Mouse (Mus musculus): ENCODE measurements around the gene Cd209g.
A peak's percentile ranks its signal among the peaks of the same experiment; 100 is the strongest.
"Not testable (repeated sequence)": the region's sequence is repeated elsewhere in the genome, so short reads cannot be mapped to it uniquely, and the experiment has no call there.

Cd209g gene

GRCm38 (mm10) chr8:4133798-4134197 lies at the start of gene Cd209g:
Gene Cd209g, plus strand, starts transcription at chr8:4134098.
- no peak for DNase-seq (ENCODE audit: low spot score)

GRCm38 (mm10) chr8:4087180-4087722 lies 46.6 kb upstream of the Cd209g start:
- DNase-seq (ENCODE audit: low spot score) = not testable (repeated sequence)

DNA sequence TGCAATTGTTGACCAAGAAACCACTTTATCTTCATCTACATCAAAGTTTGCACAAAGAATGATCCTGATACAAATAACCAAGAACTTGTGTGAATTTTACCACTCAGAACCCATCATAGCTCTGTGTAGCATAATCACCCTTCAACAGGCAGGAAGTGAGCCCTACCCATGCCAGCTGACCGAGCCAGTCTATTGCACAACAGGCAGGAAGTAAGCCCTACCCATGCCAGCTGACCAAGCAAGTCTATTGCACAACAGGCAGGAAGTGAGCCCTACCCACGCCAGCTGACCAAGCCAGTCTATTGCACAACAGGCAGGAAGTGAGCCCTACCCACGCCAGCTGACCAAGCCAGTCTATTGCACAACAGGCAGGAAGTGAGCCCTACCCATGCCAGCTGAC lies 45.4 kb upstream of the Cd209g start:
- not testable (repeated sequence) for DNase-seq (ENCODE audit: low spot score)

DNA sequence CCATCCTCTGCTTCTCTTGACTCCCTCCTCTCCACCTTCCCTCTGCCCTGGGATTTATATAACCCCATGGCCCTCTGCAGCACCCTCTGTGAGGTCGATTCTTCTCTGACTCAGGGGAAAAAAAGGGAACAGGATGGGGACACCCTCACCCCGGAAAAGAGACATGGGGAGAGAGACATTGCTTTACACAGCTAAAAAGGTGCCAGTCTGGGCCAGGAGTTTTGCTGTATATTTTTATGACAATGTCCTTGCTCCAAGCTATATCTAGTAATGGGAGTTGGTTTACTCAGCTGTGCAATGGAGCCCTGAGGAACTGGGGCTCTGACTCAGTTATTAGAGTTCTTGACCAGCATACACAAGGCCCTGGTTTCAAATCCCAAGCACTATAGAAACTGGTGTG lies 28.2 kb upstream of the Cd209g start, which contains the start of gene Cd209f:
TSS of gene Cd209f (minus strand) at position 101 of the 400 bp plus-strand sequence.
- DNase-seq (ENCODE audit: low spot score) = not testable (repeated sequence)

DNA sequence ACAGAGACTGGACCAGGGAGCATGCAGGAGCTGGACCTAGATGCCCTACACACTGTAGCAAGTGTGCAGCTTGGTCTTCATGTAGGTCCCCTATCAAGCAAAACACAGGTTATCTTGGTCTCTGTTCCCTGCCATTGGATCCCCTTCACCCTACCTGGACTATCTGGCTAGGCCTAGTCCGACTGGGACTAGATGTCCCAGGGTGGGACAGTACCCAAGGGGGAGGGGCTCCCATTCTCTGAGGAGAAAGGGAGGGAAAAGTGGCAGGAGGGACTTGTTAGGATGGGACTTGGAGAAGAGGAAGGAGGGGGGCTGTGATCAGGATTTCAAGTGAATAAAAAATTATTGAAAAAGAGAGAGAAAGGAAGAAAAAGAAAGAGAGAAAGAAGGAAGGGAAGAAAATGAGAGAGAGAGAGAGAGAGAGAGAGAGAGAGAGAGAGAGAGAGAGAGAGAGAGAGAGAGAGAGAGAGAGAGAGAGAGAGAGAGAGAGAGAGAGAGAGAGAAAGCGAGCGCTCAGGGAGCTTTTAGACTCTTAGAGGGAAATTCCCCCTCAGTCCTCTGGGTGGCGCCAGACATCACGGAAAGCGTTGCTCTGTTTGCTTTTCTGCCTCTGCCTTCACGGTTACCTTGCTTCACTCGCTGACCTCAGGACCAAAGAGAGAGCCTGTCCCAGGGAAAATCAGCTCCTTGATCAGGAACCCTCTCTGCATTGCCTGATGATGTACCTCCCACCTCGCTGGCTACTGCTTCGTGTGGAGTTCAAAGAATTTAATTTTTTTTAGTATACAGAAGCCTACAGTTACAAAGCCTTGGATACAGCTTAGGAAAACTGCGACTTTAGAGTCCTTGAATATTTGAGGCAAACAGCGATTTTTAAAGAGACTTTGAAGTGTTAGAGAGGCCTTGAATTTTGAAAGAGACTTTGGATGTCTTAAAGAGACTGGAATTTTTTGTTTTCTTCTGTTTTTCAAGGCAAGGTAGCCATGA lies 6.1 kb downstream of the Cd209g start:
- peak; percentile 77 for DNase-seq (ENCODE audit: low spot score)

DNA sequence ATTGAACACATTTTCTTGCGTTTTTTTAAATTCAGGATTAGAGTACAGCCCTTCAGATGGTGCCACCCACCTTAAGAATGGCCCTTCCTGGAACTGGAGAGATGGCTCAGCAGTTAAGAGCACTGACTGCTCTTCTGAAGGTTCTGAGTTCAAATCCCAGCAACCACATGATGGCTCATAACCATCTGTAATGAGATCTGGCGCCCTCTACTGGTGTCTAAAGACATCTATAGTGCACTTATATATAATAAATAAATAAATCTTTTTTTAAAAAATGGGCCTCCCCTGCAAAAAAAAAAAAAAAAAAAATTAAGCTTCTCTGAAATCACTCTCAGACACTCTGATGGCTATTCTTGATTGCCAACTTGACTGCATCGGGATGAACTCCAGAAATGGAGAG lies 7.8 kb downstream of the Cd209g start:
- DNase-seq (ENCODE audit: low spot score) = no peak

DNA sequence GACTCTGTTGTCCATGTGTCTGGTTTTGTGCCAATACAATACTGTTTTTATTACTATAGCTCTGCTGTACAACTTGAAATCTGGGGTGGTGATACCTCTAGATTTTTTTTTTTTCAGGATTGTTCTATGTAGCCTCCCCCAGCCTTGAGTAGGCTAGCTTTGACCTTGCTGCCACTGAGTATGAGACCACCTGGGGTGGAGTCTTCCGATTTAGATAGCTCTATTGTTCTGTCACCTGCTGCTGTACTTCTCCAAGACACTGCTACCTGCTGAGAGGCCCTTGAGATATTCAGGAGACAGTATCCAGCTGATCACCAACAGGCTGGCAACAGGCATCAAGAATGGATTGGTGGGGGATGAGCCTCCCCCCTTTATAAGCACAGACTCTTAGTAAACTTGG lies 13.4 kb downstream of the Cd209g start:
- DNase-seq (ENCODE audit: low spot score) = no peak

GRCm38 (mm10) chr8:4154878-4155277 lies 21.0 kb downstream of the Cd209g start:
- DNase-seq (ENCODE audit: low spot score) = no peak

DNA sequence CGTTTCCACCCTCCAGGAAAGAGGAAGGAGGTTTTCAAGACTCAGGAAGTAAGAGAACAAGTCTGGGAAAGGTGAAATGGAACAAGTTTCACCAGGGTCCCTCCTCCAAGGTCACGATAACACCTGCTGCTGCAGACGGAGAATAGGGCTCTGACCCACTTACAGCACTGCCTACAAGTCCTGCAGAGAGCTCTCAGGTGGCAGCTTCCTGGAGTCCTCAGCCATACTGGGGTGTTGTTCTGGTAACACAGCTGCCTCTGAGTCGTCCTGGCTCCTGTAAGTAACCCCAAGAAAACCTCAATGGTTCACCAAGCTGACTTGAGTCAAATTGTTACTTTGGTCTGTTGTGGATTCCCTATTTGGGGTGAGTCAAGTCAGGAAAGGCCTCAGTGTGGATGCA lies 28.9 kb downstream of the Cd209g start:
- DNase-seq (ENCODE audit: low spot score) = no peak

DNA sequence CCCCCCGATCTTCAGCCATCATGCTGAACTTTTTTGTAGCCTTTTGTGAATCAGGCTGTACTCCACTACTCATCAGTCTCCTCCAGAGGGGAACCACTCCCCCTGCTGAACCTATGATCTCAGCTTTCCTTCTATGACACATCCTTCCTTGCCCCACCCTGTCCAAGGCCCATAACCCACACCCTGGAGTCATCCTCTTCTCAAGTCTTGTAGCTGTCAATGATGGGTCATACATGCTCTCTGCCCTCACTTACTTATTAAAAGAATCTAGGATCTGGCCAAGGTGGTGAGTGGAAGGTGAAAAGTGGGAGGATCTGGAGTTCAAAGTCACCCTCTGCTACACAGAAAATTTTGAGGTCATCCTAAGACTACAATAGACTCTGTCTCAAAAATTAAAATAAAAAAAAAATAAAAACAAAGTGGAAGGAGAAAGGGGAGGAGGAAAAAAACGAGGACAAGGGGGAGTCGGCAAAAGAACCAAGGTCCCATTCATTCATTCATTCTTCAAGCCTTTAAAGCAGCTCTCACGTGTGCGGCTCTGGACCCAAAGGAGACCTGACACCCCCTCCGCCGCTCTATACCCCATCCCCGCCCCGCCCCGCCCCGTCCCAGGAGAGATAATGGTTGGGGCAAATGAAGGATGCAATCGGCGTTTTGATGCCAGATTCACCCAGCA lies 31.4 kb downstream of the Cd209g start:
- no peak for DNase-seq (ENCODE audit: low spot score)

- DNase-seq (ENCODE audit: low spot score) = peak; percentile 98
These were observed 32.2 kb downstream of the Cd209g start, which contains the start of gene Evi5l for GRCm38 (mm10) chr8:4165852-4166751. Gene Evi5l, plus strand, starts transcription at chr8:4166567.

- no peak for DNase-seq (ENCODE audit: low spot score)
These were observed 33.1 kb downstream of the Cd209g start for GRCm38 (mm10) chr8:4166881-4167525.

- DNase-seq (ENCODE audit: low spot score) = no peak
These were observed 34.0 kb downstream of the Cd209g start for GRCm38 (mm10) chr8:4167918-4168317.

GRCm38 (mm10) chr8:4172486-4172885 lies 38.6 kb downstream of the Cd209g start:
- DNase-seq (ENCODE audit: low spot score) = no peak

DNA sequence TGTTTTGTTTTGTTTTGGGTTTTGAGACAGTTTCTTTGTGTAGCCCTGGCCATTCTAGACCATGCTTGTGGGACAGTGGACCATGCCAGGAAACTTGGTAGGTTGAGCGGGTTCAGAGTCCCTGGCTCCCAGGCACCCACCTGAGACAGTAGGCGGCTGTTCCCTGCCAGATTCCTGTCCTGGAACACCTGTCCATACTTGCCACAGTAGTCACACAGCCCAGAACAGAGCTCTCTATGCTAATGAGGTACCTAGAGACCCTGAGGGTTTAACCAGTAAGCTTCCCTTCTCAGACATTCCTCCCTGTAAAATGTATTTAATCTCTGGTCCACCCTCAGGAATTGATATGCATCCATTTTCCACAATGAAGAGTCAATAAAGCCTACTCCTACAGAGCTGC lies 40.1 kb downstream of the Cd209g start:
- DNase-seq (ENCODE audit: low spot score) = no peak

GRCm38 (mm10) chr8:4183409-4183808 lies 49.5 kb downstream of the Cd209g start:
- no peak for DNase-seq (ENCODE audit: low spot score)

DNA sequence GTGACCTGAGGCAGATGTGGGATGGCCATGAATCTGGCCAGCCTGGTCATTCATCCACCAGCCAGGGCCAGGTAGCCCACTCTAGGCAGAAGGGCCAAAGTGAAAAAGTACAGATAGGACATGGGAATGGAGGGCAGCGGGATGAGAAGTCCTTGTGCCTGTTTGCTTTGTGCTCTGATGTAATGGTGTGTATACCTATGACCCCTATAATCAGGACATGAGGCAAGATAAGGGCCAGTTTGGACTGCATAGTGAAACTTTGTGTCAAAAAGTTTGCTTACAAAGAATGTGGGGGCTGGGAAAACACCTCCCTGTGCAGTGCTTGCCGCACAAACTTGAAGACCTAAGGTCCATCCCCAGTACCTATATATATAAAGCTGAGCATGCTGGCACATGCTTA lies 52.3 kb downstream of the Cd209g start:
- no peak for DNase-seq (ENCODE audit: low spot score)

Data from urinary bladder, postnatal 14 days (tissue).